Mouse (Mus musculus) liver, postnatal 0 days (tissue): ENCODE results near the gene Prg2.

Experiments used
- CTCF ChIP-seq: sonication (generic); IDR thresholded peaks from 2 replicates; pipeline ENCODE4 v1.5.1; 2016; ENCODE audit warnings: antibody characterized with exemption, low read depth
- EP300 ChIP-seq: IDR thresholded peaks from 2 replicates; pipeline ENCODE4 v1.6.1; 2016; ENCODE audit warnings: antibody characterized with exemption, low read depth, mild to moderate bottlenecking

DNA sequence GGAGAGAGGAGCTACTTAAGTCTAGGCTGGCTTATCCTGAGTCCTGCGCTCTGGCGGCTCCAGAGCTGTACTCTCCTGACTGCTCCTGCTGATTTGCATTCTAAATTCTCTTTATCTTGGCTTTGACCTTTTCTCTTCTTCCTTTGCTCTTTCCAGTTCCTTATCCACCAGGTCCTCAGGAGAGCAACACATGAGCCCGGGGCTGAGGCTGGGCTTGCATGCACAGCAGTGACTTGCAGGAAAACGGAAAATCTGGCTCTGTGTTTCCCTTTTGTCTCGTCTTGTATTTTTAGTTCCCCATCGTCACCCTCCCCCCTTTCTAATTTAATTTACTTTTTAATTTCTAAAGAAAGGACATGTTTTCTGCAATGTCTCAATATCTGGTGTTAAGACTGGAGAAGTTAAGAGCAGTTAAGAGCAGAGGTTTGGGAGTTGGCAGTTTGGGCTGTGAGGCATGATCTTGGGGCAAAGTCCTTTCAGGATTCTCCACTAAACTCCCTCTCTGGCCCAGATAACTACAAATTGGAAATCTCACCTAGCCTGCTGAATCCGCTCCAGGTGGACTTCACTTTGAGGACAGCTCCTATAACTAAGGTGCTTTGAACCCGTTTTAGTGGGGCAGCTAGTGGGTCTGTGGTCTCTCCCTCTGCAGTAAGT, 46.1 kb upstream of the Prg2 start:
- TF ChIP-seq EP300 = no peak
- TF ChIP-seq CTCF = no peak
